Mouse (Mus musculus): ENCODE results near the gene 6430550D23Rik. TPM values are rescaled to one million over a fixed set of nuclear protein-coding genes. Genes with fewer than 3 reads are reported as not detected.
"Not testable (repeated sequence)": the region's sequence is repeated elsewhere in the genome, so short reads cannot be mapped to it uniquely, and the experiment has no call there.

6430550D23Rik gene
- polyA plus RNA-seq, 1 experiment from 2014 or later = 1.1 TPM

DNA sequence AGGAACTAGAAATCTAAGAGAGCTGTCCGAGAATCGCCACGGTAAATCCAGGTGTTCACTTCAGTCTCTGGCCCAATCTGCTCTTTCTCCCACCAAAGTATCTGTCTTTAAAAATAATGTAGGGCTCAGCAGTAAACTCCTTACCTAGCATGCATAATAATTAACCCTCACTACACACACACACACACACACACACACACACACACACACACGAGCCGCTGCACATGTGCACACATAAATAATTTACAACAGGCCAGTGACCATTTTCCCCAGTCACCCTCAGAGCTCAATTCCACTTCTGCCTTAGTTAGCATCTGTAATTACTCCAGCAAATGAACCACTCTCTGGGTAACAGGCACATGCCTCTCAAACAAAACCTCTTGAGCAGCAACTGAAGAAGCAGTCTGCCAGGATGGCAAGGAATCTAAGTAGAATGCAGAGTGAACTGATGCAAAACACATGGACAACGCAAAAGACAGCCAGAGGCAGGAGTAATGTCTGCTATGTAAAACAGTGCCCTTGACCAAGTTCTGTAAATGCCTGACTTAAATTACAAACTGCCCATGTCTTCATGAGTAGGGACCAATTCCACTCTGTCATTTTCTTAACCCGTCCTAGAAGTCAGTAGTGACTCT, 78.9 kb downstream of the 6430550D23Rik start:
- no peak for ATAC-seq (ENCODE audit: low FRiP score)
- Histone ChIP-seq H3K27ac (ENCODE audit: low read depth, low read length) (no peak overlapping the region), H3K4me2 (peak overlapping the region; percentile 67), H3K9me3 (ENCODE audit: control insufficient read depth, low read length) (no peaks in the 10 kb centered on the region), H3K9ac (ENCODE audit: low read length) (peak overlapping the region; percentile 68), H3K4me3 (ENCODE audit: low read depth, low read length) (peak overlapping the region; percentile 53), H3K36me3 (ENCODE audit: control insufficient read depth, insufficient read depth, low read length) (0 out of 2 replicates have a peak, but pooled peaks cover 4% of the 10 kb centered on the region), H3K27me3 (ENCODE audit: control insufficient read depth, insufficient read depth, low read length) (no peaks in the 10 kb centered on the region), H3K4me1 (ENCODE audit: control insufficient read depth, insufficient read depth, low read length) (peaks cover 12% of the 10 kb centered on the region)
- DNase-seq (ENCODE audit: low spot score, missing footprints) = no peak
- 86% methylated on average over 7 of the region's 7 CpGs for WGBS

GRCm38 (mm10) chr2:155925213-155925612, 82.6 kb downstream of the 6430550D23Rik start:
- H3K4me1 ChIP-seq (ENCODE audit: control insufficient read depth, insufficient read depth, low read length); ATAC-seq (ENCODE audit: low FRiP score); H3K27ac ChIP-seq (ENCODE audit: low read depth, low read length); H3K36me3 ChIP-seq (ENCODE audit: control insufficient read depth, insufficient read depth, low read length); H3K9me3 ChIP-seq (ENCODE audit: control insufficient read depth, low read length); H3K4me3 ChIP-seq (ENCODE audit: low read depth, low read length); H3K9ac ChIP-seq (ENCODE audit: low read length); H3K4me2 ChIP-seq; H3K27me3 ChIP-seq (ENCODE audit: control insufficient read depth, insufficient read depth, low read length); DNase-seq (ENCODE audit: low spot score, missing footprints): not testable (repeated sequence)
- WGBS = 92% methylated on average over 6 of the region's 6 CpGs

Other genes with a start within 250 kb of the 6430550D23Rik start
- 2.0 and 2.1 TPM in 2 replicates for gene Mmp24, start 232.6 kb downstream of the 6430550D23Rik start, polyA plus RNA-seq (2014; fragmentation: Nextera tagmentation; extraction: Ambion mirVana)
- gene BC029722, start 188.6 kb downstream of the 6430550D23Rik start, polyA plus RNA-seq (2014; fragmentation: Nextera tagmentation; extraction: Ambion mirVana) = 7.9 and 8.0 TPM in 2 replicates
- gene Eif6, start 181.1 kb downstream of the 6430550D23Rik start, polyA plus RNA-seq (2014; fragmentation: Nextera tagmentation; extraction: Ambion mirVana) = 188 TPM in 2 replicates
- 0.14 and 0.25 TPM in 2 replicates for gene Fam83c, start 173.1 kb downstream of the 6430550D23Rik start, polyA plus RNA-seq (2014; fragmentation: Nextera tagmentation; extraction: Ambion mirVana)
- gene Uqcc1, start 77.7 kb downstream of the 6430550D23Rik start, polyA plus RNA-seq (2014; fragmentation: Nextera tagmentation; extraction: Ambion mirVana) = 77.3 and 88.8 TPM in 2 replicates
- gene Gm15557, start 67.2 kb downstream of the 6430550D23Rik start, polyA plus RNA-seq (2014; fragmentation: Nextera tagmentation; extraction: Ambion mirVana) = not detected in 2 replicates
- 0.05 and 0.15 TPM in 2 replicates for gene Gdf5, start 62.6 kb downstream of the 6430550D23Rik start, polyA plus RNA-seq (2014; fragmentation: Nextera tagmentation; extraction: Ambion mirVana)
- 13.2 and 13.8 TPM in 2 replicates for gene Cep250, start 51.5 kb downstream of the 6430550D23Rik start, polyA plus RNA-seq (2014; fragmentation: Nextera tagmentation; extraction: Ambion mirVana)
- 212 and 224 TPM in 2 replicates for gene Ergic3, start 68 bp upstream of the 6430550D23Rik start, polyA plus RNA-seq (2014; fragmentation: Nextera tagmentation; extraction: Ambion mirVana)
- gene Fer1l4, start 45.0 kb upstream of the 6430550D23Rik start, polyA plus RNA-seq (2014; fragmentation: Nextera tagmentation; extraction: Ambion mirVana) = not detected in 2 replicates
- 5.9 and 6.2 TPM in 2 replicates for gene Spag4, start 57.2 kb upstream of the 6430550D23Rik start, polyA plus RNA-seq (2014; fragmentation: Nextera tagmentation; extraction: Ambion mirVana)
- 45.7 and 48.9 TPM in 2 replicates for gene Cpne1, start 104.0 kb upstream of the 6430550D23Rik start, polyA plus RNA-seq (2014; fragmentation: Nextera tagmentation; extraction: Ambion mirVana)
- 47.7 and 48.3 TPM in 2 replicates for gene Rbm12, start 104.0 kb upstream of the 6430550D23Rik start, polyA plus RNA-seq (2014; fragmentation: Nextera tagmentation; extraction: Ambion mirVana)
- gene Gm28036, start 119.1 kb upstream of the 6430550D23Rik start, polyA plus RNA-seq (2014; fragmentation: Nextera tagmentation; extraction: Ambion mirVana) = 19.1 and 19.6 TPM in 2 replicates
- gene Romo1, start 136.1 kb upstream of the 6430550D23Rik start, polyA plus RNA-seq (2014; fragmentation: Nextera tagmentation; extraction: Ambion mirVana) = 410 TPM in 2 replicates
- gene Nfs1, start 136.2 kb upstream of the 6430550D23Rik start, polyA plus RNA-seq (2014; fragmentation: Nextera tagmentation; extraction: Ambion mirVana) = 34.1 and 37.2 TPM in 2 replicates
- gene Rbm39, start 172.3 kb upstream of the 6430550D23Rik start, polyA plus RNA-seq (2014; fragmentation: Nextera tagmentation; extraction: Ambion mirVana) = 708 and 733 TPM in 2 replicates
- 91.4 and 102 TPM in 2 replicates for gene Phf20, start 188.5 kb upstream of the 6430550D23Rik start, polyA plus RNA-seq (2014; fragmentation: Nextera tagmentation; extraction: Ambion mirVana)

Data from midbrain, embryonic 11.5 days (tissue).